Mouse (Mus musculus) gastrocnemius, postnatal 4 days (tissue): ENCODE measurements around the gene Wbp2nl. TPM values are rescaled to one million over a fixed set of nuclear protein-coding genes. Genes with fewer than 3 reads are reported as not detected.

Source experiments
- DNase-seq, 2 experiments: peaks; one replicate each; pipeline ENCODE4 v3.0.0; 2021 to 2022; ENCODE audit warnings: low spot score in 2 of 2, mixed read lengths in 2 of 2
- total RNA-seq, 2 experiments: library from RNA; stranded (reverse); gene quantifications; 2 replicates each; pipeline ENCODE4 v1.2.3; 2021

The Wbp2nl gene
- total RNA-seq, 2 experiments from 2014 or later = not detected

DNA sequence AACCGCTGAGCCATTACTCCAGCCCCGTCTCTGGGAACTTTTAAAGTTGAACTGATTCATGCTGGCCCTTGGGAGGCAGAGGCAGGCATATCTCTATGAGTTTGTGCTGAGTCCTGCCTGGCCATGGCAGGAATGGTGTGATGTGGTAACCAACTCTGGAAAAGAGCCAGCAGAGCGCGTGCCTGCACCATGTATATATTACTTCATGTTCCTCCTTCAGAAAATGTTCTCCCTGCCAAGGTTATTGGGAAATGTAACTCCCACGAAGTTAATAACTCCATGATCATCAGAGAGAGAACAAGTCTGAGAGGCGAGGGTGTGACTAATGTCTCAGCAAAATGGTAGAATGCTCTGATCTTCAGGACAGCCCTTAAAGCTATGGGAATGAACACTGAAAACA lies 19.1 kb downstream of the Wbp2nl start:
- no peak for DNase-seq

DNA sequence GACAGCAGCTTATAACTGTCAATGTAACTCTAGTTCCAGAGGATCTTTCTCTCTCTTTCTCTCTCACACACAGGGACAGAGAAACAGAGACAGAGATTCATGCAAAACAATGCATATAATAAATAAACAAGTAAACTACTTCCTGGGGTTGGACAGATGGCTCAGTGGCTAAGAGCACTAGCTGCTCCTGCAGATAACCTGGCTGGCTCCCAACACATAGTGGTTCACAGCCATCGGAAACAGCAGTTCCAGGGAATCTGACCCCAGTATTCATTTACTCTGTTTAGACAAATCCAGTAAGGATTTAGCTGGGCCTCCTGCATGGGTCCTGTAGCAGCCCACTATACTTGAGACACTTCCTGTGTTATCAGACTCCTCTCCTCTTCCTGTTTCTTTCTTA lies 20.9 kb downstream of the Wbp2nl start:
- DNase-seq = no peak

GRCm38 (mm10) chr15:82322195-82322594 lies 23.4 kb downstream of the Wbp2nl start:
- no peak for DNase-seq

- no peak for DNase-seq
Measured at GRCm38 (mm10) chr15:82325382-82325781, 26.6 kb downstream of the Wbp2nl start.

- no peak for DNase-seq
Measured at GRCm38 (mm10) chr15:82335194-82335593, 36.4 kb downstream of the Wbp2nl start.

DNA sequence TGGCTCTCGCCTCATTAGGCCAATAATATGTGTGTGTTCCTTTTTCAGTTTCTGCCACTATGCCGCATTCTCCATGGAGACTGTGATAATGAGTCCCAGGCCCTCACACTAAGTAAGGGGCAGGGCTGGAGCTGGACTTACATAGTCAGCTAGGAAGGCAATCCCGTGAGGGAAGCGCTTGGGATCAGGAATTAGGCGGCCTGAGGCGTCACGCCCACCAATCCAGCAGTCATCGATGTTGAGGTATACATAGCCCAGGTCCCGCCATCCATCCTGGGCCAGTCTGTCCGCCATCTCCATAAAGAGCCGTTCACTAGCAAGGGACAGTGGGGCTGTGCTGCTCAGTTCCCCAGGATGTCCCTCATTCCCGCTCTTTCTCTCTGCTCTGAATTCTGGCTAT lies 37.9 kb downstream of the Wbp2nl start:
- no peak for DNase-seq

GRCm38 (mm10) chr15:82337875-82338274 lies 39.1 kb downstream of the Wbp2nl start:
- DNase-seq = no peak

DNA sequence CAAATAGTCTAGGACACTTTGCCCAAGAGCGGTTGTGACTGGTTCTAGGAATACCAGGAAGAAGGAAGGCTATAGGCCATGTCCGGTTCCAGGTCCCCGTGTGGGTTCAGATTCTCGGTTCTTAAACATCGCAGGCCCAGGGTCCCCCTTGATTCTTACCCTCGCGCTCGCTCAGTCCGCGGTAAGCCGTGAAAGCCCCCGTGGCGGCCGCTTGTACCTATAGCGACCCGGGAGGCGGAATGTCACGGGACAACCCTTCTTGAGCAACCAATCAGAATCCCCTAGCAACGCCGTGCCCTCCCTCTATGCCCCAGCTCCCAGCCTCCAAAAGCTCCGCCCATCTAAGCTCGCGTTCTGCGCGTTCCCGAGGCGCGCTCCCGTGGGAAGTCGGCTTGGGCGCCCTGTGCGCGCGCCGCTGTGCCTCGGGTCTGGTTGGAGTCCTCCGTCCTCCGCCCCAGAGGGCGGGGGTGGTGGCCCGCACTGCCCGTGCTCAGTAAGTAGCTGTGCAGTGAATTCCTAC lies 39.9 kb downstream of the Wbp2nl start, which contains the start of the genes Naga, Pheta2 and Smdt1:
Gene Naga (minus strand): TSS at position 333 of the 520 bp plus-strand sequence.
Gene Pheta2 (plus strand): TSS at position 350 of the 520 bp plus-strand sequence.
Gene Smdt1 (plus strand): TSS at position 367 of the 520 bp plus-strand sequence.
- peak; percentile 90 to 97 for DNase-seq

GRCm38 (mm10) chr15:82339150-82339549 lies 40.4 kb downstream of the Wbp2nl start:
- DNase-seq = no peak

- no peak for DNase-seq
Measured at GRCm38 (mm10) chr15:82339634-82340254, 41.0 kb downstream of the Wbp2nl start.

- DNase-seq = no peak
Measured at GRCm38 (mm10) chr15:82340414-82341035, 41.8 kb downstream of the Wbp2nl start.

GRCm38 (mm10) chr15:82341036-82341501 lies 42.3 kb downstream of the Wbp2nl start:
- peak; percentile 71 to 78 for DNase-seq

DNA sequence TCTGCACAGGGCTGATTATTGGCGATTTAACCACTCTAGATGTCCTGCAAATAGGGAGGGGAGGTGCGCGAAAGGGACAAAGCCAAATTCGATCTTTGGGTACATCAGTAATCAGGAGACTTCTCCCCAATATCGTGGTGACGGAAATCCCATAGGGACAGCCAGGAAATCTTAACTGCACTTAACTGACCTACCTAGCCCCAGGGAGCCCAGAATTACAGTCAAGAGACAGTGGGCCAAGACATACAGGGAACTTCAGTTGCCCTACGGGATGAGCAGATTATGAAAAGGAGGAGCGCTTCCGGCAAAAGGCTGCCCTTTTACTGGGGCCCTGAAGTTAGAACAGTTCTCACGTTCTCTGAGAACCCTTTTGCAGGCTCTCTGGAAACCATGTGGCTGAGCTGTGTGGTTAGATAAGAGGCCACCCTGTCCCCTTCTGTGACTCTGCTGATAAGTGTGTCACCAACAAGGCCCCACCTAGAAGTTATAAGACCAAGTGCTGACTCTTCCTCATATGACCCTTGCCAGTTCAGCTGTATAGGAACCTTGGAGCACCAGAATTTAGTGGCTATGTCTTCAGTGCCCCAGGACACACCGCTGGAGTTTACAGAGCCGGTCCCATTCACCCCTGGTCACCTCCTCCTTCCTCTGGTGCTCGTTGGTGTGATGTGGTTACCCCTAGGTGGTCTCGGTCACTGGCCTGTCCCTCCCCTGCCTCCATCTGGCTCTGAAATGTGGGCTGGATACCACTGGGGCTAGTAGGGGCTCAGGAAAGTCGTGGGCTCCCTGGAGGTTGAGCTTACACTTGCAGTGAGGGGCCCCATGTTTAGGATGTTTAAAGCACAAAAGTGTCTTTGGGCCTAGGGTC lies 43.2 kb downstream of the Wbp2nl start:
- no peak for DNase-seq

DNA sequence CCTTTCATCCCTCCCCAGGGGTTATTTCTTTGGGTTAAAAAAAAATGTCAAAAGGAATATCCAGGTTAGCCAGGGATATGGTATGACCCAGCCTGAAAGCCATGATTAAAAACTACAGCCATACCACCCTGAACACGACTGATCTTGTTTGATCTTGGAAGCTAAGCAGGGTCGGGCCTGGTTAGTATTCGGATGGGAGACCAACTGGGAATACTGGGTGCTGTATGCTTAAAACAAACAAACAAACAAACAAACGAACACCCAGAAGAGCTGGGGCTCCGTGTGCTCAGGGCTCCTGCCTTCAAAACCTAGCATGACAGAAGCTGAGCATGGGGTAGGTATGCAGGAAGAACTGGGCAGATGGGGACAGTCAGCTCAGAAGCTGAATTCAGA lies 43.8 kb downstream of the Wbp2nl start:
- no peak for DNase-seq

DNA sequence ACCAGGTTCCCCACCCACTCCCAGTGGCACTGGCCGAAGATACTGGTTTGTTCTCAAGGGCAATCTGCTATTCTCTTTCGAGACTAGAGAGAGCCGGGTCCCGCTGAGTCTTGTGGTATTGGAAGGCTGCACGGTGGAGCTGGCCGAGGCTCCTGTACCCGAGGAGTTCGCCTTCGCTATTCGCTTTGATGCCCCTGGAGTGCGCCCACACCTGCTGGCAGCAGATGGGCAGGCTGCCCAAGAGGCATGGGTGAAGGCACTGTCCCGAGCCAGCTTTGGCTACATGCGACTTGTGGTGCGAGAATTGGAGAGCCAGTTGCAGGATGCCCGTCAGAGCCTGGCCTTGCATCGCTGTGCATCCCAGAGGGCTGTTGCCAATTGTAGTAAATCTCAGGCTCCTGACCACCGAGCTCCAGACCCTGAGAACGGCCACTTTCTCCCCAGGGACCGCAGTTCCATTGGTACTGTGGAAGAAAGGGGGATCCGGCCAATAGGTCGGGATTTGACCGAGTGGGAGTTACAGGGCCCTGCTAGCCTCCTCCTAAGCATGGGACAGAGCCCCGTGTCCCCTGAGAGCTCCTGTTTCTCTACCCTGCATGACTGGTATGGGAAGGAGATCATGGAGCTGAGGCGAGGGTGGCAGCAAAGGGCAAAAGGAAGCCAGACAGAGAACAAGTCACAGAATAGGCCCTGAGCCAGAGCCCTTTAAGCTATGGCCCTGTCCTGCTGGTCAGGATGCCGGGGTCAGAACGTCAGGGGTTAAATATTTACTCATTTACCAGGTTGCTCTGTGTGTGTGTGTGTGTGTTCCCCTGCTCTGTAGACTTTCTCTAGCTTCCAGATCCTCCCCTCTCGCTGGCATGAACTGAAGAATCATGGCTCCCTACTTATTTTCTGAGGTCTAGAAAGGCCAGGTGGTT lies 44.9 kb downstream of the Wbp2nl start:
- no peak for DNase-seq

- DNase-seq = no peak
Measured at GRCm38 (mm10) chr15:82344971-82345370, 46.2 kb downstream of the Wbp2nl start.

- peak; percentile 89 to 97 for DNase-seq
Measured at GRCm38 (mm10) chr15:82345820-82346470, 47.2 kb downstream of the Wbp2nl start.

GRCm38 (mm10) chr15:82346580-82347302 lies 48.0 kb downstream of the Wbp2nl start:
- no peak for DNase-seq

DNA sequence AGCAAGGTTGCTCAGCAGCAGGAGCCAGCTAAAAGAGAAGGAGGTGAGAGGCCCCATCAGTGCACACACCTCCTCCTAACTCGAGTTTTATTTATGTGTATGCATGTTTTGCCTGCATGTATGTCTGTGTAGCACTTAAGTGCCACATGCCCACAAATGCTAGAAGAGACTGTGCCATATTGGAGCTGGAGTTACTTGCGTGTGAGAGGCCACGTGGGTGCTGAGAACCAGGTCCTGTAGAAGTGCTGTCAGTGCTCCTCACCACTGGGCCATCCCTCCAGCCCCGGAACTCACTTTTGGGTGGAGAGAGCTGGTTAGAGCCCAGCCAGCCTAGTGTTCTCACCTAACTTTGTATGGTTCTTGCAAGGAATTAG lies 48.5 kb downstream of the Wbp2nl start:
- DNase-seq = no peak
